Mouse (Mus musculus) CH12.LX (cell line): Measurements from ENCODE around the gene Mecp2. TPM values are rescaled to one million over a fixed set of nuclear protein-coding genes. Genes with fewer than 3 reads are reported as not detected.

Source experiments
- DNase-seq: peaks from one replicate; pipeline ENCODE4 v3.0.0-alpha.2; 2013; ENCODE audit errors: extremely low read depth
- H3K27ac ChIP-seq: 2 replicates; pipeline ENCODE4 v1.5.1; 2012; ENCODE audit warnings: low read depth, mild to moderate bottlenecking, control low read depth, moderate library complexity; ENCODE audit not compliant: insufficient read depth
- H3K27me3 ChIP-seq: replicated peaks from 2 replicates; pipeline ENCODE3; 2012; ENCODE audit warnings: inconsistent platforms
- H3K36me3 ChIP-seq, 2 experiments: replicated peaks in 1 of 2; 2 replicates each; pipeline versions ENCODE3 to v1.6.1; 2012; ENCODE audit warnings: inconsistent platforms in 1 of 2, low read length in 1 of 2, mild to moderate bottlenecking in 1 of 2, mixed read lengths in 1 of 2, moderate library complexity in 1 of 2; ENCODE audit not compliant: control insufficient read depth in 1 of 2, insufficient read depth in 1 of 2
- H3K4me1 ChIP-seq, 2 experiments: 2 replicates each; pipeline ENCODE4 v1.6.1; 2012; ENCODE audit warnings: inconsistent platforms in 1 of 2, moderate library complexity in 1 of 2; ENCODE audit not compliant: insufficient read depth in 2 of 2, control insufficient read depth in 1 of 2
- H3K4me2 ChIP-seq: 2 replicates; pipeline ENCODE4 v1.6.1; 2012; ENCODE audit warnings: low read depth, mild to moderate bottlenecking, control low read depth; ENCODE audit not compliant: poor library complexity, insufficient read depth, severe bottlenecking
- H3K4me3 ChIP-seq, 3 experiments: fragments of 150-350 bp in 1 of 3; sonication (generic) in 1 of 3; replicated peaks in 1 of 3; 2 replicates each; pipeline versions ENCODE3 to v1.5.1; 2011 to 2012; ENCODE audit warnings: low read depth in 2 of 3, low read length in 2 of 3, mild to moderate bottlenecking in 2 of 3, moderate library complexity in 2 of 3, control low read depth in 1 of 3, improper control_type of control experiment in 1 of 3, inconsistent platforms in 1 of 3, mixed read lengths in 1 of 3; ENCODE audit not compliant: poor library complexity in 1 of 3
- H3K79me2 ChIP-seq: replicated peaks from 2 replicates; pipeline ENCODE4 v1.6.1; 2012; ENCODE audit warnings: mild to moderate bottlenecking, moderate library complexity; ENCODE audit not compliant: control insufficient read depth, poor library complexity, insufficient read depth, severe bottlenecking; ENCODE audit errors: extremely low read depth
- H3K9ac ChIP-seq: 2 replicates; pipeline ENCODE4 v1.6.1; 2012; ENCODE audit warnings: low read depth, mild to moderate bottlenecking, control low read depth, moderate library complexity; ENCODE audit not compliant: insufficient read depth
- H3K9me3 ChIP-seq: replicated peaks from 2 replicates; pipeline ENCODE3; 2012; ENCODE audit warnings: low read length, inconsistent platforms, mixed read lengths
- BHLHE40 ChIP-seq: IDR thresholded peaks from 2 replicates; pipeline ENCODE4 v1.6.1; 2011; ENCODE audit warnings: mild to moderate bottlenecking, low read depth, low read length, improper control_type of control experiment
- CHD1 ChIP-seq: IDR thresholded peaks from 2 replicates; pipeline ENCODE4 v1.6.1; 2012; ENCODE audit warnings: low read depth, low read length, improper control_type of control experiment, inconsistent platforms
- CHD2 ChIP-seq: IDR thresholded peaks from 2 replicates; pipeline ENCODE4 v1.6.1; 2011; ENCODE audit warnings: low read length, improper control_type of control experiment
- CTCF ChIP-seq, 2 experiments: IDR thresholded peaks in 1 of 2; conservative IDR thresholded peaks in 1 of 2; 2 replicates each; pipeline ENCODE4 v1.5.1; 2011 to 2012; ENCODE audit warnings: low read depth in 2 of 2, low read length in 2 of 2, improper control_type of control experiment in 1 of 2, inconsistent platforms in 1 of 2, mild to moderate bottlenecking in 1 of 2, moderate library complexity in 1 of 2
- E2F4 ChIP-seq: IDR thresholded peaks from 2 replicates; pipeline ENCODE4 v1.6.1; 2011; ENCODE audit warnings: low read depth, low read length, improper control_type of control experiment; ENCODE audit not compliant: insufficient replicate concordance
- ELF1 ChIP-seq: IDR thresholded peaks from 2 replicates; pipeline ENCODE4 v1.6.1; 2014; ENCODE audit warnings: low read depth, mild to moderate bottlenecking, inconsistent platforms, low read length, improper control_type of control experiment
- EP300 ChIP-seq: IDR thresholded peaks from 2 replicates; pipeline ENCODE4 v1.6.1; 2011; ENCODE audit warnings: low read length, improper control_type of control experiment
- ETS1 ChIP-seq: conservative IDR thresholded peaks from 2 replicates; pipeline ENCODE4 v1.6.1; 2012; ENCODE audit warnings: low read depth, mild to moderate bottlenecking, inconsistent platforms, low read length, improper control_type of control experiment, moderate library complexity
- GABPA ChIP-seq: IDR thresholded peaks from 2 replicates; pipeline ENCODE4 v1.6.1; 2012; ENCODE audit warnings: low read depth, low read length, improper control_type of control experiment, inconsistent platforms; ENCODE audit not compliant: insufficient replicate concordance
- HCFC1 ChIP-seq: IDR thresholded peaks from 2 replicates; pipeline ENCODE4 v1.6.1; 2012; ENCODE audit warnings: low read depth, mild to moderate bottlenecking, inconsistent platforms, low read length, improper control_type of control experiment
- IRF4 ChIP-seq: IDR thresholded peaks from 2 replicates; pipeline ENCODE4 v1.6.1; 2014; ENCODE audit warnings: low read depth, mild to moderate bottlenecking, inconsistent platforms, low read length, improper control_type of control experiment
- JUN ChIP-seq: IDR thresholded peaks from 2 replicates; pipeline ENCODE4 v1.6.1; 2011; ENCODE audit warnings: low read depth, mild to moderate bottlenecking, low read length, improper control_type of control experiment, moderate library complexity; ENCODE audit not compliant: insufficient read depth
- JUND ChIP-seq: conservative IDR thresholded peaks from 2 replicates; pipeline ENCODE4 v1.6.1; 2011; ENCODE audit warnings: low read depth, low read length, improper control_type of control experiment
- KAT2A ChIP-seq: IDR thresholded peaks from 2 replicates; pipeline ENCODE4 v1.6.1; 2012; ENCODE audit warnings: low read length, improper control_type of control experiment, inconsistent platforms; ENCODE audit not compliant: insufficient replicate concordance
- MAFK ChIP-seq: IDR thresholded peaks from 2 replicates; pipeline ENCODE4 v1.6.1; 2011; ENCODE audit warnings: low read length, improper control_type of control experiment; ENCODE audit not compliant: insufficient replicate concordance
- MAX ChIP-seq: IDR thresholded peaks from 2 replicates; pipeline ENCODE4 v1.6.1; 2011; ENCODE audit warnings: low read length, improper control_type of control experiment
- MAZ ChIP-seq: IDR thresholded peaks from 2 replicates; pipeline ENCODE4 v1.6.1; 2012; ENCODE audit warnings: low read depth, mild to moderate bottlenecking, inconsistent platforms, low read length, improper control_type of control experiment, moderate library complexity
- MEF2A ChIP-seq: IDR thresholded peaks from 2 replicates; pipeline ENCODE4 v1.6.1; 2014; ENCODE audit warnings: low read depth, mild to moderate bottlenecking, inconsistent platforms, low read length, improper control_type of control experiment, borderline replicate concordance
- MXI1 ChIP-seq: IDR thresholded peaks from 2 replicates; pipeline ENCODE4 v1.6.1; 2011; ENCODE audit warnings: mild to moderate bottlenecking, low read depth, low read length, improper control_type of control experiment
- MYC ChIP-seq: IDR thresholded peaks from 2 replicates; pipeline ENCODE4 v1.6.1; 2011; ENCODE audit warnings: low read depth, mild to moderate bottlenecking, improper control_type of control experiment, low read length
- NELFE ChIP-seq: IDR thresholded peaks from 2 replicates; pipeline ENCODE4 v1.6.1; 2011; ENCODE audit warnings: low read depth, low read length, improper control_type of control experiment
- NRF1 ChIP-seq: IDR thresholded peaks from 2 replicates; pipeline ENCODE4 v1.6.1; 2014; ENCODE audit warnings: low read depth, mild to moderate bottlenecking, inconsistent platforms, low read length, improper control_type of control experiment, moderate library complexity
- PAX5 ChIP-seq: IDR thresholded peaks from 2 replicates; pipeline ENCODE4 v1.6.1; 2012; ENCODE audit warnings: low read length, inconsistent platforms, mixed read lengths
- POLR2A ChIP-seq: IDR thresholded peaks from 2 replicates; pipeline ENCODE4 v1.6.1; 2011; ENCODE audit warnings: low read depth, mild to moderate bottlenecking, improper control_type of control experiment, low read length
- POLR2AphosphoS2 ChIP-seq: IDR thresholded peaks from 2 replicates; pipeline ENCODE4 v1.6.1; 2011; ENCODE audit warnings: low read depth, low read length, improper control_type of control experiment
- RAD21 ChIP-seq: IDR thresholded peaks from 2 replicates; pipeline ENCODE4 v1.6.1; 2011; ENCODE audit warnings: low read depth, mild to moderate bottlenecking, low read length, improper control_type of control experiment, moderate library complexity
- RCOR1 ChIP-seq: conservative IDR thresholded peaks from 2 replicates; pipeline ENCODE4 v1.6.1; 2012; ENCODE audit warnings: low read depth, mild to moderate bottlenecking, inconsistent platforms, low read length, improper control_type of control experiment
- SIN3A ChIP-seq: IDR thresholded peaks from 2 replicates; pipeline ENCODE4 v1.6.1; 2012; ENCODE audit warnings: low read length, improper control_type of control experiment, inconsistent platforms
- SMC3 ChIP-seq: IDR thresholded peaks from 2 replicates; pipeline ENCODE4 v1.6.1; 2011; ENCODE audit warnings: low read depth, low read length, improper control_type of control experiment
- TBP ChIP-seq: conservative IDR thresholded peaks from 2 replicates; pipeline ENCODE4 v1.6.1; 2011; ENCODE audit warnings: low read depth, low read length, improper control_type of control experiment
- TCF12 ChIP-seq: IDR thresholded peaks from 2 replicates; pipeline ENCODE4 v1.6.1; 2014; ENCODE audit warnings: low read depth, mild to moderate bottlenecking, inconsistent platforms, low read length, improper control_type of control experiment
- UBTF ChIP-seq: IDR thresholded peaks from 2 replicates; pipeline ENCODE4 v1.6.1; 2012; ENCODE audit warnings: low read depth, mild to moderate bottlenecking, inconsistent platforms, low read length, improper control_type of control experiment, moderate library complexity
- USF1 ChIP-seq: IDR thresholded peaks from 2 replicates; pipeline ENCODE4 v1.6.1; 2014; ENCODE audit warnings: low read depth, mild to moderate bottlenecking, inconsistent platforms, low read length, improper control_type of control experiment
- USF2 ChIP-seq: conservative IDR thresholded peaks from 2 replicates; pipeline ENCODE4 v1.6.1; 2011; ENCODE audit warnings: low read depth, low read length, improper control_type of control experiment
- ZC3H11A ChIP-seq: IDR thresholded peaks from 2 replicates; pipeline ENCODE4 v1.6.1; 2012; ENCODE audit warnings: low read depth, mild to moderate bottlenecking, inconsistent platforms, low read length, improper control_type of control experiment
- ZKSCAN1 ChIP-seq: IDR thresholded peaks from 2 replicates; pipeline ENCODE4 v1.6.1; 2012; ENCODE audit warnings: low read depth, inconsistent platforms, low read length, improper control_type of control experiment, borderline replicate concordance
- ZMIZ1 ChIP-seq: IDR thresholded peaks from 2 replicates; pipeline ENCODE4 v1.6.1; 2012; ENCODE audit warnings: low read depth, mild to moderate bottlenecking, inconsistent platforms, low read length, improper control_type of control experiment
- ZNF384 ChIP-seq: IDR thresholded peaks from 2 replicates; pipeline ENCODE4 v1.6.1; 2012; ENCODE audit warnings: low read depth, low read length, improper control_type of control experiment, inconsistent platforms
- dilution Hi-C: fragments of 300-500 bp; cut with MboI; formaldehyde crosslinking; loops from 2 replicates; pipeline ENCODE4 v1.14.3; 2020; ENCODE audit warnings: low sequenced_read_pairs; ENCODE audit not compliant: extremely low pct_unique_long_range_greater_than_20kb, extremely low pct_ligation_motif_present
- in situ Hi-C: fragments of 300-500 bp; cut with MboI; formaldehyde crosslinking; loops from 3 replicates; pipeline ENCODE4 v1.14.3; 2019; ENCODE audit warnings: low sequenced_read_pairs, low pct_ligation_motif_present, low pct_unique_long_range_greater_than_20kb, mixed read lengths
- polyA plus RNA-seq: library from polyadenylated mRNA; unstranded; fragments of >175 nt; gene quantifications from 2 replicates; pipeline ENCODE4 v1.2.1, GENCODE M21; 2012; ENCODE audit warnings: low read depth; ENCODE audit not compliant: insufficient read length
- total RNA-seq, 2 experiments: library from RNA; depleted of rRNA; stranded (reverse); fragments of 300-350 nt in 1 of 2; fragments of >200 nt in 1 of 2; gene quantifications; 2 replicates each; pipeline ENCODE4 v1.2.3; 2012 to 2014

Mecp2 gene
- total and polyA plus RNA-seq, 3 experiments = 9.9 to 12.0 (median 12.0) TPM

DNA sequence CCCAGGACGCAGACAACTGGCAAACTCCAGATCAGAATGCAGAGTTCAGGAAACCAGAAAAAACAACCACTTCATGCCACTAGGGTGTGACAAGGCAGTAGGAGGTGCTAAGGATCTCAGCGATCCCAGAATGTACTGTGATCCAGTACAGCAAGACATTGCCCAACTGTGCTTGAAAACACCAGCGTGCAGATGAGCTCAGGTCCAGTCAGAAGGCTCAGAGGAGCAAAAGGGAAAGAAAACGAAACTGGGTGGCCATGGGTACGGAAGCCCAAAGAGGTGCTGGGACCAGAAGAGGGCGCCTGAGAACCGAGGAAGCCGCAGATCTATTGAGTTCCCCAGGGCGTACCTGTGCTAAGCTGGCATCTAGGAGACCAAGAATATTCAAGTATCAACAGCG is 19.7 kb downstream of the Mecp2 start:
- H3K79me2 ChIP-seq = no peaks in the 10 kb centered on the region
- H3K27me3 ChIP-seq = no peaks in the 10 kb centered on the region
- H3K27ac ChIP-seq = no peak overlapping the region; the same call in 1 of the 2 replicates
- no peaks in the 10 kb centered on the region for H3K4me1 ChIP-seq
- peak; percentile 61 for DNase-seq
- no peaks in the 10 kb centered on the region for H3K9me3 ChIP-seq
- H3K36me3 ChIP-seq = no peaks in the 10 kb centered on the region
- H3K9ac ChIP-seq = peak overlapping the region; percentile 63; the same call in 1 of the 2 replicates
- peak overlapping the region; percentile 91 for H3K4me2 ChIP-seq
- H3K4me3 ChIP-seq = peak overlapping the region; percentile 44 to 63 (median 48)
- dilution Hi-C loops = no loop called here
- TF ChIP-seq KAT2A (no peak), MAFK (no peak), MAX (no peak), ELF1 (peak; percentile 51; the same call in 1 of the 2 replicates), USF1 (no peak), EP300 (no peak), SMC3 (peak; percentile 55; the same call in 1 of the 2 replicates), JUND (no peak), MAZ (no peak), JUN (no peak), NRF1 (no peak), POLR2A (no peak), MYC (no peak), MEF2A (no peak; the same call in 1 of the 2 replicates), HCFC1 (no peak), CTCF (conservative IDR thresholded peaks at IDR 0.05 in 1 of 2, IDR thresholded peaks at IDR 0.05 in 1 of 2; ENCODE audit: low read depth in 2 of 2, low read length in 2 of 2) (peak in 1 of 2 experiments; percentile 72; a peak in 2 of 4 replicates), CHD2 (no peak), MXI1 (no peak), BHLHE40 (no peak), ZKSCAN1 (no peak), SIN3A (no peak), CHD1 (no peak), ZNF384 (no peak), IRF4 (peak; percentile 56; the same call in 1 of the 2 replicates), PAX5 (no peak), TBP (no peak), ZMIZ1 (no peak), TCF12 (0 out of 2 replicates have a peak, but pooled peaks have one; percentile 19), UBTF (no peak), POLR2AphosphoS2 (no peak), ZC3H11A (no peak), ETS1 (no peak), USF2 (no peak), RAD21 (peak; percentile 59), GABPA (no peak), NELFE (peak; percentile 22; the same call in 1 of the 2 replicates), E2F4 (no peak), RCOR1 (no peak)
- in situ Hi-C loops = loop anchor here (10.0 kb wide), 1 partner anchor 299 kb away; no protein-coding TSS in a partner anchor
